Mouse (Mus musculus) cerebellum, adult (tissue): ENCODE results near the gene Med12.
"Not testable (repeated sequence)": the region's sequence is repeated elsewhere in the genome, so short reads cannot be mapped to it uniquely, and the experiment has no call there.

Experiments used
- ATAC-seq: cut with Nextera tagmentation; 2 replicates; pipeline ENCODE4 v1.9.2; 2017; ENCODE audit warnings: mild to moderate bottlenecking, moderate library complexity, mixed read lengths; ENCODE audit not compliant: insufficient number of reproducible peaks, low FRiP score, low TSS enrichment

Gene Med12

DNA sequence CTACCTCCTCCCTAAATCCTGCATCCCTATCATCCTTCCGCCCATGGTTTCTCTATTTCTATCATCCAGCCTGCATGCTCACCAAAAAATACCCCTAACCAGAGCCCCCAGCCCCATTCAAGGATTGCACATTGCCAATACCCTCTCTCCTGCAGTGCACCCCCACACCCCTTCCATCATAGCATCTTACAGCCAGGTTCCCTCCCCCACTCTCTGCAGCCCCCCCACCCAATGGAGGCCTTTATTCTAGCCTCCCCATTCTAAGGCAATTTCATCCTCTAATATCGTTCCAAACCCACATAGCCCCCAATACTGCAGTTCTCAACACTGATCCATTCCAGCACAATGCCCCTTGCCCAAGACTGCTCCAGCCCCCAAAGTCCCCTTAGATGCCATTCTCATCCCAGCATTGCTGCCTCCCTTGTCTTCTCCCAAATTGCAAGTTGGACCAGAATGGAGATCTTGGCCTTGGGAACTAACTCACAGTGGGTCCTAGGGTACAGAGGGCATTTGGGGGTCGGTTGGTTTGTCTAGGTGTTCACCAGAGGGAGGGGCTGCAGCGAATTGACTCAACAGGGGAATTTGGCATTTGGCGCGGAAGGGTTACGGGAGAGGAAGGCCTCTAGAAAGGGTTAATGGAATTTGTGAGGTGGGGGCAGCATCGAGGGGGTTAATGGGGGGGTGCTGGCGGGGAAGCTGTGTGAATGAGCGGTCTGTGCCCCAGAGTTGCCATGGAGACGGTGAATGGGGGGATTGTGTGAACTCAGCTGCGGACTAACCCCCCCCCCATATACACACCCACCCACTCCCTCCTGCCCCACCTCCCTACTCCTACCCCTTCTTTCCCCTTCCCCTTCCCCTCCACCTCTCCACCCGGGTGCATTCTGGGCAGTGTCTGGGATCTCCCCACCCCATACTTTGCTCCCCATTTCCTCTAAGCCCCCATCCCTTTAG is 25.9 kb downstream of the Med12 start:
- no peak for ATAC-seq

DNA sequence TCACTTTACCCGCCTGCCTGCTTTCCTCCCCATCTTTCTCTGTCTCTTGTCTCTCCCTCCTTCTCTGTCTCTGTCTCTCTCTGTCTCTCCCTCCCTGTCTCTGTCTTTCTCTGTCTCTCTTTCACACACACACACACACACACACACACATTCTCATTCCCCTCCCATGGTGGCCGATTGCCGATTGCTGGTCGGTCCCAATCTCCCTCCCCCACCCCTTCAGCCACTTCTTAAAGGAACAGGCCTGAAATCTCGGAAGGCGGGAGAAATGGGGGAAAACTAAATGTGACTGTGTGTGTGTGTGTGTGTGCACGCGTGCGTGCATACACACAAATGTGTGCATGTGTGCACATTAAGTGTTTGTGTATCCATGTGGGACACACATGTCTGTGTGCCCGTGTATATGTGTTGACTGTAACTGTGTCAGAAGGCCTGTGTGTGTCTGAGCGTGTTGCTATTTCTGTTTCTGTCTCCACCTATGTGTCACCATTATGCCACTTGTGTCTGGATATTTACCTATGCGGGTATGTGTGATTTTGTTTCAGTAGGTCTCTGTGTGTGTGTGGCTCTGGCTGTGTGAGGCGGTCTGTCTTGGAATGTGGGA is 26.7 kb downstream of the Med12 start:
- 0 out of 2 replicates have a peak, but pooled peaks have one; percentile 13 for ATAC-seq

DNA sequence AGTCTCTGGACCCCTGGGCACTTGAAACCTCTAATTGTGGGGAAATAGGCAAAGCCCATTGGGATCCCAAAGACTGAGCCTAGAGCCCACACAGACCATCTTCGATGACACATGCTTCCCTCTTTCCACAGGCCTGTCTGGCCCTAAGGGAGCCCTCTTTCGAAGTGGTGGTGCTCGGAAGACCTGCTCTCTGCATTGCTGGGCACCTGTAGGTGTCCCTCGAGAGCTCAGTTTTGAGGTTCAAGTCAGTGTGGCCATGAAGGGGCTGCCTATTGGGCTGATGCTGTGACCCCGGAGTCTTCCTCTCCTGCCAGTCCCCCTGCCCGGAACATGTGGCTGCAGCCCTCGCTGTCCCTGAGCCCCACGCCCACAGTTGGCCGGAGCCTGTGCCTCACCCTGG is 27.8 kb downstream of the Med12 start:
- no peak for ATAC-seq

DNA sequence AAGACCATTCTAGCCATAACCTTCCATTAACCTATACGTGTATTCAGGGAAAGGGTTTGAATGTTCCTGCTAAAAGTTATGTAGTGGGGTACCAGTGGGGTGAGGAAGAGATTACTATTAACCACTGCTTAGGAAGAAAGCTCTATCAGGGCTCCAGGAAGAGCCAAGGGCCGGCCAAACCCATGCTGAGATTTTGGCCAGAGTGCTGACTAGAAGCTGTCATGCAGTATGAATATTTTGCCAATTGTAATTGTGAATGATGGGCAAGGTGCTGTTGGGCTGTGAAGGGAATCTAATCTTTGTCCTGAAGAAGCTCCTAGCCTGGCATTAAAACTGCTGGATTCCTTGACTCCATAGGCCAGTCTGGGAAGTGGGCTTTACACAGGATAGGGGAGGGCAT is 30.8 kb downstream of the Med12 start:
- no peak for ATAC-seq

DNA sequence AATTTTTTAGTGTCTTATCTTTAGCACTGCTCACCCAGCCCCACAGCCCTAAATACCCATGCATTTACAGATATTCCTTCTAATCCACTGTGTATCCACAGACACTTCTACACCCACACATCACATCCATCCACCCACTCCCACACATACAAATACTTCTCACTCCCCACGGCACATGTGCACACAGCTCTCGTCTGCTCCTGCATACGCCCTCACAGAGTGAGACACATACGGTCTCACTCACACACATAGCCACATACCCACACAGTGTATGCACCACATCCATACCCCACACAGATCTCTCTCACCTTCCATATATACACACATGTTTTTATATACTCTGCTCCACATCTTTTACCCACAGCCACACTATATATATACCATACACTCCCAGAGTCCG is 35.5 kb downstream of the Med12 start:
- ATAC-seq = no peak

DNA sequence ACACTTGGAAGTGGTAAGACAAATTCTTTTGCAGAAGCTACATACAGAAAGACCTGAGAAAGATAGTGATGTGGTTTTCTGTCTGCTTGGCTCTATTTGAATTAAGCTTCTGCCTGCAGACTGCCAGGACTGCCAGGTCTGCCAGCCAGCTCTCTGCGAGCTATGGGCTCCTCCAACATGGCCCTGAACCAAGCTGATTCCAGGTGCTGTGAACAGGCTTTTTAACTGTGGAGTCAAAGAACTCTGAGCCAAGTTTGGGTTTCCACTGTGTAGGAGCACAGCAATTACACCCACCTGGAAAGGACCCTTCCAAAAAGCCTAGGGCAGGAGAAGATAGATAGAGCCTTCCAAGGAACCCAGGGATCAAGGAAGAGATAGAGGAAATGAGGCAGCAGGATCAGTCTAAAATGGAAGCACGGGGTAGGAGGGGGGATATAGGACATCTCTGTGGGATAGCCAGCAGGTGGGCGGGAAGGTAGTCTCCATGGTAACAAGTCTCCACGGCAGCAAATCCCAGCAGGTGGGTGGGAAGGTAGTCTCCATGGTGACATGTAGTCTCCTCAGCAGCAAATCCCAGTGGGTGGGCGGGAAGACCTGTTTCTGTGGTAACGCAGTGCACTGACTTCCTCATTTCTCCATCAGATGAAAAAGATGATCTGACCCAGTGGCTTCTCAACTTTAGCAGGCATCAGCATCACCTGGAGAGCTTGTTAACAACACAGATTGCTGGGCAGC is 40.0 kb downstream of the Med12 start:
- 0 out of 2 replicates have a peak, but pooled peaks have one; percentile 36 for ATAC-seq

DNA sequence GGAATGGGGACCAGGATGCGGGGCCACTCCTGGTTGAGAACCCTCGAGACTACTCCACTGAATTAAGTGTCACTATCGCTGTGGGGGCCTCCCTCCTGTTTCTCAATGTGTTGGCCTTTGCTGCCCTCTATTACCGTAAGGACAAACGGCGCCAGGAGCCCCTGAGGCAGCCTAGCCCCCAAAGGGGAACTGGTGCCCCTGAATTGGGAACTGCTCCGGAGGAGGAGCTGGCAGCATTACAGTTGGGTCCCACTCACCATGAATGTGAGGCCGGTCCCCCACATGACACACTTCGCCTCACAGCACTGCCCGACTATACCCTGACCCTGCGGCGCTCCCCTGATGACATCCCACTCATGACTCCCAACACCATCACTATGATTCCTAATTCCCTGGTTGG is 45.9 kb downstream of the Med12 start:
- no peak for ATAC-seq

DNA sequence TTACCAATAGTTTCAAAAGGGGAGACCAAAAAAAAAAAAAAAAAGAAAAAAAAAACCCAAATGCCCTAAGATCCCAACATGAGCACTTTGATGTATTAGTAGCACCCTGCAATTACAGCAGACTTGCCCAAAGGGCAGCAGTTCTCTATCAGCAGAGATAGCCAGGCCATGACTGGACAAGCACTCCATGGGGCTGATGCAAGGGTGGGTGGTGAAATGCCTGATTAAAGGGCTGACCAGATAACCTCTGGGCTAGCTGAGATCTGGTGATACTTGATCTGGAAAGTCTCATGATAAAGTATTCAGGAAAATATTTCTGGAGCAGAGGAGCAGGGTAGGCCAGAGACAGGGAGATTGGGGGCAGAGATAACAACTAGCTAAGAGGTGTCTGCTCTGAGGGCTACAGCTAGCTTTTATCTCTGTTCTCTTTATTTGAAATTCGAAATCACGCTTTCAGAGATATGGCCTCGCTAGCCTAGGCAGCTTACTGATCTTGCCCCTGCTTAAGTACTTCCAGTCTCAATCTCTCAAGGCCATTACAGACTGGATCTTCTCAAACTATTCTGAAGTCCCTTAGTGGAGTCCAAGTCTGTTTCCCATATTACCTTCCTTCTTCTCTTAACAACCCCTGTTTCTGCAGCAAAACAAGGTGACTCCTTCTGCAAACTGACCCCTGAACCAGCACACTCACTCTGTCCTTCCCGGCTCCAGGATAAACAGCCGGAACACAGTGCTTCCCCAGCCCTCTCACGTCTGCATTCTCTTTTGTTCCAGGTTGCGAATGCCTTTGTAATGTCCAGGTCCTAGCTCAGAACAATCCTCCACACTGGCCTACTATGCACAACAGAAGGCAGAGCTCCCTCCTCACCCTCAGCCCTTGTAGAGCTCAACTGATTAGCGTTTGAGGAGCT is 52.4 kb downstream of the Med12 start:
- ATAC-seq = no peak

DNA sequence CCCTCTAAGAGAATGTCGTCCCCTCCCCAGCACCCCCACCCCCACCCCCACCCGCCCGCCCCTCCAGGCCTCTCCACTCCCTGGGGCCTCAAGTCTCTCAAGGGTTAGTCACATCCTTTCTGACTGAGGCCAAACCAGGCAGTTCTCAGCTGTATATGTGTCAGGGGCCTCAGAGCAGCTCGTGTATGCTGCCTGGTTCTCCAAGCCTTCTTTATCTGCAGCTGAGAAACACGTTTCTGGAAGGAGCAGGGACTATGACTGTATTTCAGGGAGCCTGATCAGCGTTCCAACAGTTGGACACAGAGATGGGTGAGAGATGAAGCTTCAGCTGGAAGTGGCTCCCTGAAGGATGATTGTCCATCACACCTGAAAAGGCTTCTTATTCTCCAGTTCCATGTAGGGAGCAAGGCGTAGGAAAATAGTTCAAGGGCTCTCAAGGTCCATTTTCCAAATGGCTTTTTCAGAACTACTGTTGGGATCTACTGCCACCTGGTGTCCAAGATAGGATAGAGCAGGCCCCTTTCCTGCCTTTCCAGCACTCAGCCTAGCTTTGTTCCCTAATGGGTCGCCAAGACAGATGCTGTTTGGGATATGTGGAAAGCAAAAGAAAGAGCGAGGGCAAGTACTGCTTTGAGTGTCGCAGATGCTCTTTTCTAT is 55.7 kb downstream of the Med12 start:
- no peak for ATAC-seq

DNA sequence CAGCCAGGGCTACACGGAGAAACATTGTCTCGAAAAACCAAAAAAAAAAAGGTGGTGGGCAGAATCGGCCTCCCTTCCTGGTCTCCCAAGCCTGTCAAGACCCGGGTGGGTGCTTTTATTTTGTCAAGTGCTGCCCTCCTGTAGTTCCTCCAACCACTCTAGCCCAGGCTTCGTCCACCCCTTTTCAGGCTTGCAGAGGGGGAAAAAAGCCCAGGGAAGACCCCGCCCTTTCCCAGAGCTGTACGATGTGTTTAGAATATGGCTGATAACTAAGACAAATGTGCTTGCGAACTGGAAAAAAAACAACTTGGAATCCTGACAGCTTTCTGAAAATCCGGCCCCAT is 58.2 kb downstream of the Med12 start:
- peak; percentile 27; the same call in 1 of the 2 replicates for ATAC-seq

DNA sequence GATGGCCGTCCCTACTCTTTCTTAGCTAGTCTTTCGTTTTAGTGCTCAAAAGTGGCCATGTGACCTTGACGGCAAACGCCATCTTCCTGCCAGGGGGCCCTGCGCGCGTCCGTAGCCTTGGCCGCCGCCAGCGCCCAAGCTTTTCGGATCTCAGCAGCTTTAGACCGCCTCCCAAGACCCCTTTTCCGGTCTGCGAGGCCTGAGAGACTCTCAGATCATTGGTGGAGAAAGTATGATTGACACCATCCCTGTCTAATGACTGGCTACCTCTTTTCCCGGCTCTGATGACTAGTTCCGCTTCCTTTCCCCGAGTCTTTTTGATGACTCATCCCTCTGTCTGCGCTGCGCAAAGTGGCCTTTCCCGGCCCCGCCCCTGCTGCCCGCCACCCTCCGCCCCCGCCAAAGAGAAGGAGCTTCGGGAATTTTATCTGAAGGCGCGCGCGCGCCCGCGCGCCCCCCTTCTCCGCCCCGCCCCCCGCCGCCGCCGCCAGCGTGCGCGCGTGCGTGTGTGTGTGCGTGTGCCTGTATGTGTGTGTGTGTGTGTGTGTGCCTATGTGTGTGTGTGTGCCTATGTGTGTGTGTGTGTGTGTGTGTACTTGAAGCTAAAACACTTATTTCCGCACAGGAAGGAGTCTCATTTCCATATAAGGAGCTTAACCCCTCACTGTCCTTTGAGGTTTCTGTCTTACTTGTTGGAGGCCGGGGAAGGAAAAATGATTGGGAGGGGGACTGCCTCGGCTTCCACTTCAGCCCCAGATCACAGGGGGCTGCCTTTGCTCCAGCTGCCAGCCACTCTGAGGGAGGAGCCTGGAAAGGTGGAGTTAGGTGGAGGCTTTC is 58.8 kb downstream of the Med12 start:
- peak; percentile 99 for ATAC-seq

DNA sequence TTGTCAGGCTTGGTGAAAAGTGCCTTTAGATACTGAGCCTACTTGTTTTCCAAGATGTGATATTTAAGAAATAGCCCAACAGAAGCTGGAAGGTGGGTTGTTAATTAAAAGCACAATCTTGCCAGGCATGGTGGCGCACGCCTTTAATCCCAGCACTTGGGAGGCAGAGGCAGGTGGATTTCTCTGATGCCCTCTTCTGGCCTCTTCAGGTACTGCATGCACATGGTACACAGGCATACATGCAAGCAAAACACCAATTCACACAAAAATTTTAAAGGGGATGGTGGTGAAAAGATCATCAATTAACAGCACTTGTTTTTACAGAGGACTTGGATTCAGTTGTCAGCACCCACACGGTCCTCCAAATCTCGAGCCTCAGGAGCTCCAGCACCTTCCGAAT is 60.8 kb downstream of the Med12 start:
- ATAC-seq = no peak

DNA sequence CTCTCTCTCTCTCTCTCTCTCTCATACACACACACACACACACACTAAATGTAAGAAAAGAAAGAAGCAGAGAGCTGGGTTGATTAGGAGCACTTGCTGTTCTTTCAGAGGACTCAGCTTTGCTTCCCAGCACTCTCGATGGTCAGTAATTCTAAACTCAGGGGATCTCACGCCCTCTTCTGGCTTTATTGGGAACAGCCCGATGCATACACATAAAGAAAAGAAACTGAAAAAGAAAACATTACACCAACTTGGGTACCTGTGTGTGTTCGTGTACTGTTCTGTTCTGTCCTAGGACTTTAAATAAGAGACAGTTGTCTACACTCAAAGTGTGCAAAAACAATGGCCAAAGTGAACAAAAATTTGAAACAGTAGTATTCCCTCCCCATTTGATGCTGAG is 64.8 kb downstream of the Med12 start:
- ATAC-seq = no peak

DNA sequence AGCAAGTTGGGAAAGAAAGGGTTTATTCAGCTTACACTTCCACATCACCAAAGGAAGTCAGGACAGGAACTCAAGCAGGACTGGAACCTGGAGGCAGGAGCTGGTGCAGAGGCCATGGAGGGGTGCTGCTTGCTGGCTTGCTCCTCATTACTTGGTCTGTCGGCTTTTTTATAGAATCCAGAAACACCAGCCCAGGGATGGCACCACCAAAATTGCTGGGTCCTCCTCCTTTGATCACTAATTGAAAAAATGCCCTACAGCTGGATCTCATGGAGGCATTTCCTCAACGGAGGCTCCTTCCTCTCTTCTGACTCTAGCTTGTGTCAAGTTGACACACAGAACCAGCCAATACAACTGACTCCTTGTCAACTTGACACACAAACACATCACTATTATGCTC is 69.0 kb downstream of the Med12 start:
- ATAC-seq = not testable (repeated sequence)

DNA sequence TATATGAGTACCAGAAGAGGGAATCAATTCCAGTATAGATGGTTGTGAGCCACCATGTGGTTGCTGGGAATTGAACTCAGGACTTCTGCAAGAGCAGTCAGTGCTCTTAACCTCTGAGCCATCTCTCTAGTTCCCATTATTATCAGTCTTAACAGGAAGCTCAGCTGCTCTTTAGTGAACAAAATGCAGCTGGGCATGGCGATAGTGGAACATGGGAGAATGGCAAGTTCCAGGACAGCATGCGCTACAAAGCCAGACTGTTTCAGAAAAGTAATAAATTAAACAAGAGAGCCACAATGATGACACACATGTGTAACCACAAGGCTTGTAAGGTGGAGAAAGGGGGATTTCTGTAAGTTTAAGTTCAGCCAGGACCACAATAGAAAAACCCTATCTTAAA is 71.6 kb downstream of the Med12 start:
- ATAC-seq = no peak

DNA sequence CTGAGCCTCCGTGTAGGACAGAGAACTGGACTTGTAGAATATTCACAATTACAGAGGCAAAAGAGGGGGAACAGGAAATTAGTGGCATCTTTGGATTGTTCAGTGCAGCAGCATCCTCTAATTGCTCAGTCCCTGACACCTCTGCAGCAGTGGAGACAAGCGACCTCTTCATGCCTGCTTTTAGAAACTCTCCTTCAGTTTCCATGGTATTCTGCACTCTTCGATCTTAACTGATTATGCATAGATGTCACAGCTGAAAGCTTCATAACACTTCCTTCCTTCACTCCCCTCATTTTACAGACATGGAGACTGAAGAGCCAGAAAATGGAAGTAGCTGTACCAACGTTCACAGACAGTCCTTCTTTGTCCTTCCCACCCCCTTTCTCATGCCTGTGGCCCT is 72.6 kb downstream of the Med12 start:
- ATAC-seq = no peak
